Mouse (Mus musculus): ENCODE data around the gene Slc12a3.

Gene Slc12a3

GRCm38 (mm10) chr8:94408443-94409080, 79.6 kb downstream of the Slc12a3 start:
- no peak for DNase-seq (ENCODE audit: low spot score)

- DNase-seq (ENCODE audit: low spot score) = no peak
Measured at GRCm38 (mm10) chr8:94409523-94409922, 80.5 kb downstream of the Slc12a3 start.

GRCm38 (mm10) chr8:94412518-94412917, 83.5 kb downstream of the Slc12a3 start:
- no peak for DNase-seq (ENCODE audit: low spot score)

GRCm38 (mm10) chr8:94413509-94413908, 84.5 kb downstream of the Slc12a3 start:
- no peak for DNase-seq (ENCODE audit: low spot score)

- no peak for DNase-seq (ENCODE audit: low spot score)
Measured at GRCm38 (mm10) chr8:94415218-94415617, 86.2 kb downstream of the Slc12a3 start.
